Mouse (Mus musculus): ENCODE data around the gene Hmga1. TPM values are rescaled to one million over a fixed set of nuclear protein-coding genes. Genes with fewer than 3 reads are reported as not detected.

Hmga1 gene
- 10 to 100 TPM; 42.6 to 51.1 (median 46.9) TPM for total RNA-seq (2022)

DNA sequence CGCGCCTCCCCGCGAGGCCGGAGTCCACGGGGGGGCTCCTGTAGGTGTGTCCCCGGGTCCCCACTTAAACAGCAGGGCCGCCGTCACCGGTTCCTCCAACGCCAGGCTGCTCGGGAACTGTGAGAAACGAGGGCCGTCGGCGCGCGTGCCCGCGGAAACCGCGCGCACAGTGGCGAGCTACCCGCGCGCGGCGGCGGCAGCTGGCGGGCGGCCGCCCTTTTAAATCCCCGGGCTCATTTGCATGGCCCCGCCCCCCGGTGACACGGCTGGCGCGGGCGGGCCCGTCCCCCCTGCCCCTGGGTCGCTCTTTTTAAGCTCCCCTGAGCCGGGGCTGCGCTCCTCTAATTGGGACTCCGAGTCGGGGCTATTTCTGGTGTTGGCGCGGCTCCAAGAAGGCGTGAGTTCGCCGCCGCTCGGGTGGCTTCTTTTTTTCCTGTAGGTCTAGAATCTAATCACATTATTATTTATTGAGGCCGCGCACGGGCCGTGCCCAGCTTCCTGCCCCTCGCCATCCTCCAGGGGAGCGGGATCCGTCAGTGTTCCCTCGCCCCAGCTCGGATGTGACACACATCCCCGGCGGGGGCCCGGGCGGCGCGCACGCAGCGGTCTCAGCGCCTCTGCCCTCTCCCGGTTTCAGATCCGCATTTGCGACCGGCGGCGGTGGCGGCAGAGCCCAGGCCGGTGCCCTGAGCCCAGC, at the start of gene Hmga1:
Gene Hmga1, plus strand, starts transcription at position 183 of the 697 bp plus-strand sequence.
- peak; percentile 73 for DNase-seq (ENCODE audit: low spot score)

DNA sequence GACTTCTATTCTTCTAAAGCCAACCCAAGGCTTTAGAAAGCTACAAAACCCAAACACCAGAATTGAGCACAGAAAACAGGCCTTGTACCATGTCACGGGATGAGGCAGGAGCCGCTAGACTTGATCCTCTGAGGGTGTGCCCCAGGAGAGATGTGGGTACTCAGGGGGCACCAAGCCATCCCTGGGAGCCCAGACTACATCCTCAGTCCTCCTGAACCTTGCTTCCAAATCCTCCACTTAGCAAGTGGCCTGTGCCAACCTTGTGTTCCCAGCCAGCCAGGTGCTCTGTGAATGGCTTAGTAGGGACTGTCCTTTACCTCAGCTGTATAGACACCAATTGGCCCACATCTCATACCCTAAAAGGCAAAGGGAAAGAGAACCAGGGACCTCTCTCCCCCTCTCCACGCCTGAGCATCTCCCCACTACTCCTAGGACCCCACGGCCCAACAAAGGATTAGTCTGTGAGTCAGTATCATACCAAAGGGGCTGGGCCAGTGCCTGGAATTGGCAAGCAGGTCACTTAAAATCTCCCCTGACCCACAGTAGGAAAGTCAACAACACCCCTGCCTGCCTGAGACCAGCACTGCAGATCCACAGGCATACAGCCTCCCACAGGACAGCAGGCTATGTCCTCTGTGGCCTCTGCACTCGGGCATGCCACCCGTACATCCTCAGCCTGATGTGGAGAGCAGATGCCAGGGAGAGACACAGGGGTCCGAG, 49.3 kb upstream of the Hmga1 start:
- no peak for DNase-seq (ENCODE audit: low spot score)

DNA sequence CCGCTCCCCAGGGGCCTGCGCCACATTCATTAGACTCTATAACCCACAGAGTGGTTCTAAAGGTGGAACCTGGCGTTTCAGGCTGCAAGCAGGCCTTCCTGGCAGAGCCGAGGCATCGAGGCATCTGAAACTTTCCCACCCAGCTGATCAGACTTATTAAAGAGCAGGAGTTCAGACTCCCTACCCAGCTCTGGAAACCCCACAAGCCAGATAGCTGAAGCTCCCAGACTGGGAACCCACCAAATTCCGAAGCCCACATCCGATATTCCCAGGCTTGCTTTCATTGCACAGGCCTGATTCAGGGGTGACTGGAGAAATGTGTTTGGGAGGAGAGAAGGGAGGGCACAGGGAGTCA, 48.7 kb upstream of the Hmga1 start:
- no peak for DNase-seq (ENCODE audit: low spot score)

DNA sequence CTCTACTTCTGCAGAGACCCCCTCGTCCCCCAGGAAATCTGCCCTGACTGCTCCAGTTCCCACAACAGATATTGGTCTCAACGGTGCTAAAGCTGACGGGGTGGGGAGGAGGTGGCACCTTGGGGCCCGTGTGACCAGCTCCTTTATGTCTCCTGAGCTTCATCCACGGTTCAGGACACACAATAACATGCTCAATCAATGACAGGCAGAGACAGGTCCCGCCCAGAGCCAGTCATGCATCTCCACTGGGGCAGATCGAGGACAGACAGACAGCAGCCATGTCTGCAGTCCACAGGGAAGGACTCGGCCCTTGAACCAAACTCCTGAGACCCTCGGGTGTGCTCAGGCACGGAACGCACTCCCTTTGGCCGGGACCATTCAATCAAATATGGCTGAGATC, 48.3 kb upstream of the Hmga1 start:
- DNase-seq (ENCODE audit: low spot score), result no peak

DNA sequence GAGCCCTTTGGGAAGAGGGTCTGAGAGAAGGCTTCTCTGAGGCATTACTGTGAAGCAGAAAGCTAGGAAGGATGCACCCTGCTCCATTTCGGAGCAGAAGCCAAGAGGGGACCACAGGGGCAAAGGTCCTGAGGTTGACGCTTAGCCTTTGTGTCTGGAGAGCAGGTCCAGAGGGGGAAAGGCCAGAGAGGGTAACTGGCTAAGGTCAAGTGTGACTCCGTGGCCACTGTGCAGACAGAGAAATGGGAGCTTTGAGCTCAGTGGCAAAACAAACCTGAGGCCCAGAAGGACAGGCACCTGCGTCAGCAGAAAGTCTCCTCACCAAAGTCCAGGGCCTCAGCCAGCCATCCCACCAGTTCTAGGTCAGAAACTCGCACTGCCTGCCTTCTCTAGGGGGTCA, 47.8 kb upstream of the Hmga1 start:
- no peak for DNase-seq (ENCODE audit: low spot score)

DNA sequence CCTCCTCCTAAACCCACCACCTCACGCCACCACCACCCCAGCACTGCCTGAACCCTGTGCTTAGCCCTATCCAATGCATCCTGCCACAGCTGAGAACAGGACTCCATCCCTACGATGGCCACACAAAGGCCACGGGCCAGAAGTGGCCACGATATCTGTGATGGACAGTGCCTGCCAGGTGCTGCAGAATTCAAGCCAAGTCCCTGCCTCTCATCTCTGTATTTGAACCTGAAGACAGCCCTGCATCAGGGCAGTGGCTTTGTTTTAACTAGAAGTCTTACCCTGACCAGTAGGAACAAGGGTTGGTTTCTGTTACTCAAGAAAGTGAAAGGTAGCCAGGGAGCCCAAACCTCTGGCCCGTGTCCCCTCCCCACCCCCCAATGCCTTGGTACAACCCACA, 47.2 kb upstream of the Hmga1 start:
- DNase-seq (ENCODE audit: low spot score), result no peak

DNA sequence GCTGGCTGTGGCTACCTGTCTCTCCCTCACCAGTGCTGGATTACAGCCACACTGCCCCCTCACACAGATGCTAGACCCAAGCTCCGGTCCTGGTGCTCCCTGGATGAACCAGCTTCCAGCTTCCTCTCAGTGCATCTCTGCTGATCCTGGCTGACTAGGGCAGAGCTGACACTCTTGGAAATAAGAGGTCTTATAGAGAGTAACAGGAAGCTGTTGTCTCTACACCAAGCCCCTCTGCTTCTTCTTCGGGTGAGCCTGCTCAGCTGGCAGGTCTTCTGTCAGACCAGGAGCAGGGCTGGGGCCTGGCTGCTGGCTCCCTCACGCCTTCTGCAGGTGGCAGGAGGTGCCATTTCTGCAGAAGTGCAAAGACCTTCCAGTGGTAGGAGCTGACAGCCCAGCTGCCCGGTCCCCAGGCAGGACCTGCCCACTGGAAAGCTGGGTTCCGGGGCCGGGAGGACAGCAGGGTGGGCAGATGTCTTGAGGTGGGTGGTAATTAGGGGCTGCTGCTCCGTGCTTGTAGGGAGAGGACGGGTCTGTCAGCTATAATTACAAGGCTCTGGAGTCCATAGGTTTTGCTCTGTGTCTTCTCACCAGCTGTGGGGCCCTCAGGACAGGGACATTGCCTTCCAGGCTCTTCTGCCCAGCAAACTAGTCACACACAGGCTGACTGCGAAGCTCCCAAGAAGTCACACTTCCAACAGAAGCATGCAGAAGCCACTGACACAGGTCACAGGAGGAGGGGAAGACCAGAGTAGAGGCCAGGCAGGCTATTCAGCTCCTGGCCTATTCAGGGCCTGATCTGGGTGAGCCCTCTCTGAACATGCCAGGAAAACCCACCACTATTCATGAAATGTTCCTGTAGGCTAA, 45.8 kb upstream of the Hmga1 start:
- DNase-seq (ENCODE audit: low spot score), result no peak

DNA sequence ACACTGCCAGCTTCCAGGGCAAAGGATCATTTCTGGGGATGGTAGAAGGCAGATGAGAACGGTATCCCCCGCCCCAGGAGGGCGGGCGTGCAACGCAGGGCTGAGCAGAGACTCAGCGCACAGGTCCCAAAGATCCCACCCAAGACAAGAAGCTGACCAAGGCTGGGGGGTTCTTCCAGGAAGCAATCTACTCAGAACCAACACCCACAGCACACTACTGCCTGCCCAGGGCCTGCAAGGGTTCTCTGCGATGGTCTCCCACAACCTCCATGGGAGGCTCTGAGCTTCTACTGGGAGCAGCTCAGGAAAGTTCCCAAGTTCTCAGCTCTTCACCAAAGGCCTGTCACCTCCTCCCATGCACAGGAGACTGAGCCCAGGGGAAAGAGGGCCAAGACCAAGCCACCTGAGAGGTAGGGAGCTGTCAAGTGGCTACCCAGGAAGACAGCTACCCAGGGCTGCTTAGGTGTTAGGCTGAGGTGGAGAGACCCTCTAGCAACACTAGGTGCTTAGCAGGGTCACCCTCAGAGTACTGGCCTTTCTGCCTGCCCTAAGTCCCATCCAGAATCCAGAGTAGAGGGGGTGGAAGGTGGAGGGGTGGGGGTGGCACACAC, 45.1 kb upstream of the Hmga1 start:
- no peak for DNase-seq (ENCODE audit: low spot score)

DNA sequence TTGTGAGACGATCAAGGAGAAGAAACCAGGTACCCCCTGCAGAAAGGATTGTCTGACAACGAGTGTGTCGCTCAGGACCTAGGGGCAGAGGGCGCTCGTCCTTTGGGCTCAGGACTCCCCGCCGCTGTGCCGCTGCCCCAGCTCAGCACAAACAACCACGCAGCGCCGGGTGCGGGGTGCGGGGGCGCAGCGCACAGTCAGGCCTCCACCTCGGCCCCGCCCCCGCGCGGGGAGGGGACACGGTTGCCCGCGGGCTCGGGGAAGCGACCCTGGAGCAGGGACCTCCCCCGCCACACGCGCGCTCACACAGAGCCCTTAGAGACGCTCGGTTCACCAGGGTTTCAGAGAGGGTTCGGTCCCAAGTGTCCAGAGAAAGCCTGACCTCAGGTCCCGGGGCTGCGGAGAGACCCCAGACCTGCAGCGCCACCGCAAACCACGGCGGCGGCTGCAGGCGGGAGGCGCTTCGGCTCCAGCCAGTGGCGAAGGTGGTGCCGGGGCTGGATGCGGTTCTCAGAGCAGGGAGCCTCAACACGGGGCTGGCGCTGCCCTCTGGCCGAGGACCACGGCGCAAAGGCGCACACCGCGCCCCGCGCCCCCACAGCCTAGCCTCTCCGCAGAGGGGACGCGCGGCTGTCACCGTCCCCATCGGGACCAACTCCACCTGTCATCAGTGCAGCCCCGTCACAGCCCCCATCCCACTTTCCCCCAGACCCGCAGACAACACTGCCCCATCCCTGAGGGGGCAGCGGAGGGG, 44.3 kb upstream of the Hmga1 start:
- no peak for DNase-seq (ENCODE audit: low spot score)

DNA sequence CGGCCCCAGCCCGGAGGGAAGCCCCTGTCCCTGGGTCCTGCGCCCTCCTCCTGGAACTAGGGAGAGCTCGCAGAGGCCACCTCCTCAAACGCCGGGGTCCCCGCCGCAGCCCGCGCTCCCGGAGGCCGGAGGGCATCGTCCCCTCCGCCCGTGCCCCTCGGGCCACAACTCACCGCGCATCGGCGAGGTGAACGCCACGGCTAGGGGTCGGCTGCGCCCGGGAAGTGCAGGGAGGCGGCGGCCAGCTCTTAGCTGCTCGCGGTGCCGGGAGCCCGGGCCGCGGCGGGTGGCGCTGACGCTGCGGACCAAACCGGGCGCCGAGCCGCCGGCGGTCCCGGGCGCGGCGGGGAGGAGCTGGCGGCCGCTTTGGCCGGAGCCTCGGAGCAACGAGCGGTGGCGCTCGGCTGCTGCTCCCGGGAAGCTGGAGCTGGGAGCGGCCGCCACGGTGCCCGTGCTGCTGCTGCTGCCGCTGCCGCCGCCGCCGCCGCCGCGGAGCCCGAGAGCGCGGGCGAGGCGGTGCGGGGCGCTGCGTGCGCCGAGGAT, 43.6 kb upstream of the Hmga1 start:
- no peak for DNase-seq (ENCODE audit: low spot score)

DNA sequence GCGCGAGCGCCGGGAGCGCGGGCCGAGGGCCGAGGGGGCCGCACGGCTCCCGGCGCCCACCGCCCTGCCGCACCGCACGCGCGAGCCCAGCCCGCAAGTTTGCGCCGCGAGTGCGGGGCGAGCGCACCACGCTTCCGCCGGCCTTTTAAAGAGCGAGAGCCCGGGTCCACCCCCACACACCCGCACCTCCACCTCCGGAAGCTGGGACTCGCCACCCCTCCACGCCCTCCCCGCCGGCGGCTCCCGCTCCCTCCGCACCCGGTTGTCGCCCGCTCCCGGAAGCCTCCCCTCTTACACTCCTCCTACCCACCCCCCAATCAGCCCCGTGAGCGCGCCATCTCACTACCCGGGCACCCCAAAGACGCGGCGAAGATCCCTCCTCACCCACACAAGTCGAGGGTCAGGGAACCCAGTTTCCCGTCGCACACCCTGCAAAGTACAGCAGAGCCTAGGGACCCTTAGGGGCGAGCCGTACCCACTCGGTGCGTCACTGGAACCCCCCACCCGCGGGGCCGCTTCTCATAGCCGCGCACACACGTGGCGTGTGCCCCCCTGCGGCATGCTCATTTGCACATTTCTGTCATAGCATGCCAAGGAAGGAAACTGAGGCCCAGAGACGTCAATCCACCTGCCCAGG, 42.9 kb upstream of the Hmga1 start:
- DNase-seq (ENCODE audit: low spot score), result no peak

DNA sequence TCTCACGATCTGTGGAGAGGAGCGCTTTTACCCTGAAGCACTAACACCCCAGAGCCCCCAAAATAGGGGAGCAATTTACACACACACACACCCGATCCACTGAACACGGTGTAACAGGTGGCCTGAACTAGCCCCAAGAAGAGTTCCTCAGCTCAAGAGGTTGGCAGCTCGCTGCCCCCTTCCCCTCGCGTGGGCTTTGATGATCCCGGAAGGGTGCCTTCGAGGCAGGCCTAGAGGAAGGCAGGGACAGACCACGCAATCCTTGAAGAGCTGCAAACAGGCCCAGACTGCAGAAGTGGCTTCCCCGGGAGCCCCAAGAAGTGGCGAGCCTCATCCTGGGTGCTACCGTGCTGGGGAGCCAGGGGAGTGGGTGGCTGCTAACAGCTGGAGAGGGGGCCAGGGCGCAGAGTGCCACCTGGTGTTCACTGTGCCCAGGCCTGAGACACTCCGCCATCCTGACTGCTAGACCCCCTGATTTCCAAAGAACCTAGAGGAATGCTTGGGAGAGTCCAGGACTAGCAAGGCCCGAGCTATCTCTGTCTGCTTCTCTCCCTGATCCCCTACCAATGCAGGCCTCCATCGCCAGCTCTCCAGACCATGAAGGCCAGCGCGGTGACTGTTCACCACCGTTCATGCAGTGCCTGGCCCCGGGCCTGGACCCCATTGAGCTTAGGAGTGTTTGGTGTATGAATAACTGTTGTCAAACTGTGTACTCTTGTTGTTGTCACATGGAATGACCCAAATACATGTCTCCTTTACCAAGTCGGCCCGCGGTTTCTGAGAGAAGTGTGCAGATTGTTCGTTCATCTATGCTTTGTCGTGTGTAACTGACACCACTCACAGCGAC, 42.2 kb upstream of the Hmga1 start:
- DNase-seq (ENCODE audit: low spot score), result no peak

DNA sequence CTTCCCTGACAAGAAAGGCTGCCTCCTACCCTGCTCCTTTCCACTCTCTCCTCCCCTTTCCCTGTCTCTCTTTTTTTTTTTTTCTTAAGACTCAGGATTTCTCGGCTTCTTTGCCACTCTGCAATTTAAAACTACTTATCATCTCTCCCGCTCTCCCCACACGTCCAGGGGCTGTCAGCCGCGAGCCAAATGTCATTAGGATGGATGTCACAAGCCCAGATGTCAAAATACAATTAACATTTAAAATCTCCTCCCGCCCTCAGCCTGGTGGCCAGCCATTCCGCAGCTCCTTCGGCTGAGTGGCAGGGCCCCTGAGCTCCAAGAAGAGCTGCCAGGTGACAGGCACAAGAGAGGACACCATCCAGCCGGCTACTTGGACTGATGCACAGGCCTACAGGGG, 38.0 kb upstream of the Hmga1 start:
- DNase-seq (ENCODE audit: low spot score), result no peak

DNA sequence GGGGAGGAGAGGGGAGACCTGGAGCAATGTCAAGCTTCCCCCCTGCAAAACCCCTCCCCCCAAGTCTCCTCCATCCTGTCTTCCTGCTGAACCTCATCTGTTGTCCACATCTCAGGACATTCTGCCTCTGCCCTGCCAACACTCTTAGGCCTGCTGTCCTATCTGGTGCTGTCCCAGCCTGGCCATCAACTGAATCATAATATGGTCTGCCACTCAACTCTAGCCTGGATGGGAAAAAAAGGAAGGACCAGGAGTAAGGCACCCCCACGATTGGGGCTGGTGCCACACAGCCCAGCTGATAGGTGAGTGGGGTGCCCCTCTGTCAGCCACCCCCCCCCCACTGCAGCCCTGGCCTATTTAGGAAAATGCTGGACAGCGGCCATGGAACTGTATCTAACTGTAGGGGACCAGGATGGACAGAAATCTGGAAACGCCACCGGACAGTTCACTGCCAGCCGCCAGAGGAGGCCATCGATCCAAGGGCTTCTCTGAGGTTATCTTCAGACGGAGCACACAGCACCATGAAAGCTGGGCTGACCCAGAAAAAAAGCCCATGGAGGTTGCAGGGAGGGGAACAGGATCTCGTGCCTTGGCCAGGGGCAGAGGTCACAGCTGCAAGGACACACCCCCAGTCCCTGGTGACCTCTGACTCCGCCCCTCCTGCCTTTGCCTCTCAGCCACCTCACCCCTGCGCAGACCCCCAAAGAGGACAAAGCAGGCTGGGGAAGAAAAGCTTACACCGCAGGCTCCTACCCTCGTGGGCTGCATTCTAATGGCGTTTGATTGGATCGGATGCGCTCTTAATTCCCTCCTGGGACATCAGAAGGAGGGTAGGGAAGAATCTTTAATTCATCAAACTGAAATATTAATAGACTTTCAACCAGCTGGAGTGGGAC, 37.3 kb upstream of the Hmga1 start:
- no peak for DNase-seq (ENCODE audit: low spot score)

DNA sequence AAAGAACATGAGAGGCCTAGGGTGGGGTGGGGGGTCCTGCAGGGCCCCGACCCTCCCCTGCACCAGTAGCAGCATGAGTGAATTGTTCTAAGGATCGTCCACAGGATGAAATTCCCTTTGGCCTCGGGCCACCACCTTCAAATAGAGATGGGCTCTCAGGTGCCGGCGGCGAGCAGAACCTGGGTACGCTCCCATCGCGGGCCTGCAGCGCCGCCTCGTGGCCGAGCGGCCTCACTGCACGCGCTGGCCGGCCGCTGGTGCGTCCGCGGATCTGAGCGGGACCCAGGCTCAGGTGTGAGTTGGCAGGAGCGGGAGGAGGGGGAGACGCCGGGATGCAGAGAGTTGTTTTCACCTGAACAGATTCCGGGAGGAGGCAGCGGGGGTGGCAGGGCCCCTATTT, 35.7 kb upstream of the Hmga1 start:
- no peak for DNase-seq (ENCODE audit: low spot score)

DNA sequence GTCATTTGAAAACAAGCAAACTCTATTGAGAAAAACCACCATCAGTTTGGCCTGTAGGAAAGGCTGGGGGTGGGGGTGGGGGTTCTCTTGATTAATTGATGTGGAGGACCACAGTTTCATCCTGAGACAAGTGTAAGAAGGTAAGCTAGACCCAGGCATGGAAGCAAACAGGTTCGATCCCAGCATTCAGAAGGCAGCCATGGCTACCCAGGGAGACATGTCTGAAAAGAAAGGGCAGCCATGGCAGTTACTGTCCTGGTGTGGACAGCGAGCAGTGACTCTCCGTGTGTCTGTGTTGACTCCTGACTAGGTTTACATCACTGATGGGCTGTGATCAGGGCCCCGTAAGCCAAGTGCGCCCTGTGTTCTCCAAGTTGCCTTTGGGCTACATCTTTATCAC, 35.0 kb upstream of the Hmga1 start, which contains the start of gene Grm4:
Gene Grm4, minus strand, starts transcription at position 101 of the 400 bp plus-strand sequence.
- DNase-seq (ENCODE audit: low spot score), result no peak

DNA sequence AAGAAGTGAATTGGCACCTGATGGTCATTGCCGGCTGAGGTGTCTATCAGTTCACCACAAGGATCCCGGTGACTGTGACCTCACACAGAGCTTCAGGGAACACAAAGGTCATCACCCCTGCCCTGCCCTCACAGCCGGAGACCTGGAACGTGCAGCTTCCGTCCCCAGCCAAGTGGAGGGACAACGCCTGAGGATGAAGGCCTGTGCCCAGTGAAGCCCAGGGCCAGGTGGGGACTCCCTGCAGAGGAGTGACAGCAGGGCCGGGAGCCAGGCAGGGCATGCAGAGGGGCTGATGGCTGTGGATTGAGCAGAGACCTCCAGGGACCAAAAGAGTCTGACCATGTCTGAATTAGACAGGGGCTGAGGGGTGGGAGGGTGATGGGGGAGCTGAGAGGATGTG, 33.2 kb upstream of the Hmga1 start:
- no peak for DNase-seq (ENCODE audit: low spot score)

DNA sequence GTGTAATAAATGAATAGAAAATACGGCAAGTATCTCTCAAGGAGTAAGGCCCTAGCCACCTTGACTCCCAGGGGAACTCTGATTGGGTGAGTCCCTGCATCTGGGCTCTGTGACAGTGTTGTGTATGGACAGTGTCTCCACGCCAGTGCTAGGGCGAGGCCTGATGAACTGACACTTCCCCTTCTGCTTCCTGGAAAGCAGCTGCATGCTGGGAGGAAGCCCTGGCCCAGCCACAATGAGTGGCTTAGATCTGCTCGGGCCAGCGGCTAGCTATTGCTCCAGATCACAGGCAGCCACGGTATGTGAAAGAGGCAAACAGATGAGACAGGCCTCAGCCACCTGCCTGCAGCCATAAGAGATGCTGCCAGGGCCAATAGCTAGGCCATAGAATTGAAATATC, 29.1 kb upstream of the Hmga1 start:
- no peak for DNase-seq (ENCODE audit: low spot score)

DNA sequence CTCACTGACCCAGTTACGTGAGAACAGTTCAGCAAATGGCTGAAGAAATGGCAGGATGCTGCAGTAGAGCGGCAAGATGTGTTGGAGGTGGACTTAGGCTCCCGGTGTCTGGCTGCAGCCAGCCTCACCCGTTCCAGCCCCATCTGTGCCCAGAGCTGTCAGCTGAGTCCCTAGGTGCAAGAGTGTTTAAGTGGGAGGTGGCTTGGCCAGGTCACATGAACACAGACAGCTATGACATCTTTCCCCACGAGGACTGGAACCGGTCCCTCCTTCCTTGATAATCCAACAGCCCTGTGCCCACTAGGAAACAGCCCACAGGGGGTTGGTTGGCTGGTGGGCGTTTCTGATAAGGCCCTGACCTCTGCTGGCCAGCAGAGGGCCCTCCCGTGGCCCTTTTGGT, 28.3 kb upstream of the Hmga1 start:
- DNase-seq (ENCODE audit: low spot score), result no peak
